Mouse (Mus musculus): ENCODE data around the gene Cbr4.
A peak's percentile ranks its signal among the peaks of the same experiment; 100 is the strongest.

Cbr4 gene

GRCm38 (mm10) chr8:61487597-61488156 lies at the start of gene Cbr4:
Gene Cbr4 (plus strand): TSS chr8:61487734.
- peak; percentile 86 to 88 for DNase-seq

- peak in 1 of 2 experiments; percentile 9 for DNase-seq
Observed at GRCm38 (mm10) chr8:61442988-61443387, 44.5 kb upstream of the Cbr4 start.

GRCm38 (mm10) chr8:61444358-61444757 lies 43.2 kb upstream of the Cbr4 start:
- DNase-seq: no peak

GRCm38 (mm10) chr8:61446329-61446728 lies 41.2 kb upstream of the Cbr4 start:
- no peak for DNase-seq

- no peak for DNase-seq
Observed at GRCm38 (mm10) chr8:61448100-61448499, 39.4 kb upstream of the Cbr4 start.

- DNase-seq: no peak
Observed at GRCm38 (mm10) chr8:61448881-61449280, 38.7 kb upstream of the Cbr4 start.

GRCm38 (mm10) chr8:61450916-61451575 lies 36.5 kb upstream of the Cbr4 start:
- no peak for DNase-seq

- no peak for DNase-seq
Observed at GRCm38 (mm10) chr8:61451721-61452337, 35.7 kb upstream of the Cbr4 start.

GRCm38 (mm10) chr8:61459763-61460162 lies 27.8 kb upstream of the Cbr4 start:
- no peak for DNase-seq

- no peak for DNase-seq
Observed at GRCm38 (mm10) chr8:61462221-61462620, 25.3 kb upstream of the Cbr4 start.

GRCm38 (mm10) chr8:61464393-61464792 lies 23.1 kb upstream of the Cbr4 start:
- DNase-seq: no peak

- no peak for DNase-seq
Observed at GRCm38 (mm10) chr8:61466696-61467552, 20.6 kb upstream of the Cbr4 start.

- no peak for DNase-seq
Observed at GRCm38 (mm10) chr8:61467553-61467815, 20.1 kb upstream of the Cbr4 start.

- no peak for DNase-seq
Observed at GRCm38 (mm10) chr8:61470213-61470612, 17.3 kb upstream of the Cbr4 start.

GRCm38 (mm10) chr8:61475251-61475673 lies 12.3 kb upstream of the Cbr4 start:
- DNase-seq: peak in 1 of 2 experiments; percentile 33

GRCm38 (mm10) chr8:61476160-61476559 lies 11.4 kb upstream of the Cbr4 start:
- DNase-seq: no peak

- no peak for DNase-seq
Observed at GRCm38 (mm10) chr8:61478150-61478549, 9.4 kb upstream of the Cbr4 start.

- DNase-seq: no peak
Observed at GRCm38 (mm10) chr8:61478793-61479192, 8.7 kb upstream of the Cbr4 start.

- peak; percentile 61 to 74 for DNase-seq
Observed at GRCm38 (mm10) chr8:61479506-61480214, 7.9 kb upstream of the Cbr4 start.

GRCm38 (mm10) chr8:61480260-61480967 lies 7.1 kb upstream of the Cbr4 start:
- no peak for DNase-seq

- DNase-seq: no peak
Observed at GRCm38 (mm10) chr8:61486923-61487529, 508 bp upstream of the Cbr4 start.

- DNase-seq: no peak
Observed at GRCm38 (mm10) chr8:61488631-61489030, 1.1 kb downstream of the Cbr4 start.

All from kidney, adult 8-10 months (tissue).